Mouse (Mus musculus): ENCODE measurements around the gene Gm20388. TPM values are rescaled to one million over a fixed set of nuclear protein-coding genes. Genes with fewer than 3 reads are reported as not detected.

The Gm20388 gene
- polyA plus RNA-seq, 2 experiments, result 8.5 TPM; not detected in 1

DNA sequence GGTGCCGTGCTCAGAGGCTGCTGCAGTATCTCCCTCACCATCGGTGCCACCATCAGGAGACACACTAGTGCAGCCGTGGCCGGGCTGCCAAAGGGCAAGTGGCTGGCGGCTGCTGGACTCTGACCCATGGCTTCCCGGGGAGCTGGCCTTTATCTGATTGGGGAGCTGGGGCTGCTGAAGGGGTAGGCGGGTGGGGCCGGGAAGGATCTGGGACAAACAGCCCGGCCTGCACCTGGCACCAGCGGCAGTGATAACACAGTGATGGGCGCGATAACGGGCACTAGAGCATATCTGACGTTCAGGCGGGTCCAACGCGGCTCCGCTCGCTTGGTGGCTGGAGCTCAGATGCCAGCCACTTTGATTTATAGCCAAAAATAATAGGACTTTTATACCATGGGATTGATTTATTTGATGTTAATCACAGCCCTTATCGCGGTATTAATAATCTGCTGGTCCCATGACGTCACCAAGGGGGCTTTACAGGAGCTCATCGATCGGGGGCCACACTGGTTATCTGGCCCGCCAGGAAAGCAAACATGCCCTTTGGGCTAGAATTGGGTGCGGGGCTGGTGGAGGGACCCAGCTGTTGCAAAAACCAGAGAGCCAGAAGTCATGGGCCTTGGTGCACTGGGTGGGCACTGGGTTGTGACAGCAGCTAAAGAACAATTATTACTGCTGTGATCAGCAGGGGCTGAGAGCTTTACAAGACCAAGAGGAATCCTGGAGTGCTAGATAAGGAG lies 2396.2 kb downstream of the Gm20388 start:
- peak overlapping the region; percentile 95 for H3K27ac ChIP-seq
- H3K4me2 ChIP-seq (ENCODE audit: low read depth), result peak overlapping the region; percentile 51
- peak overlapping the region; percentile 61 for H3K9ac ChIP-seq (replicated peaks)
- DNase-seq (ENCODE audit: low read depth in 3 of 3, low spot score in 3 of 3) (no peak), ATAC-seq (ENCODE audit: insufficient read depth) (0 out of 2 replicates have a peak, but pooled peaks have one; percentile 1)
- peaks cover 96 to 97% of the 10 kb centered on the region in 2 experiments for H3K4me1 ChIP-seq (replicated peaks; ENCODE audit: control insufficient read depth in 2 of 2, insufficient read depth in 2 of 2, low read length in 1 of 2)
- H3K36me3 ChIP-seq (replicated peaks; ENCODE audit: control insufficient read depth, insufficient read depth, low read depth), result peaks cover 70% of the 10 kb centered on the region
- no peaks in the 10 kb centered on the region for H3K27me3 ChIP-seq (ENCODE audit: control insufficient read depth, insufficient read depth, low read length)
- no peaks in the 10 kb centered on the region for H3K9me3 ChIP-seq (ENCODE audit: control insufficient read depth, low read length)
- 25% methylated on average over 26 of the region's 26 CpGs for WGBS (ENCODE audit: insufficient replicate concordance)
- TF ChIP-seq CTCF (IDR thresholded peaks at IDR 0.05; ENCODE audit: low read depth) (no peak), EP300 (IDR thresholded peaks at IDR 0.05; ENCODE audit: low read depth) (peak; percentile 61; the same call in 1 of the 2 replicates)
- H3K4me3 ChIP-seq (ENCODE audit: insufficient read depth in 1 of 2, low read depth in 2 of 2, low read length in 2 of 2), result peak overlapping the region in 1 of 2 experiments; percentile 12; a peak in 1 of 4 replicates

DNA sequence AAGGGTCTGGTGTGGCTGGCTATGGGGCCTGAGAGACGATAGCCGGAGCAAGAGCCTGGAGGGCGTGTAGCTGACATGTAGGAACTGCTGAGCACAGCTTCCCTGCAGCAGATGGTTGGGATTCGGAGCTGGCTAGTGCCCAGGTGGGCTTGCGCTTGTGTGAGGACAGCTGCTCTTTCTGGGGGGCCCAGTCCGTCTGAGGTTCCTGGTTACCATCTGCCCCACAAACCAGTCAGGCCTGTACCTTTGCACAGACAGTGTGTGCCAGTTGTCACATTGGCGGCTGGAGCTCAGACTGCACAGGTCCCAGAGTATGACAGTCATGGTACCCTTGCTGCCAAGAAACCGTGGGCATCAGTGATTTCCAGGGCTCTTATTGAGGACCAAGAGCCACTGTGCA lies 2397.2 kb downstream of the Gm20388 start:
- DNase-seq (ENCODE audit: low read depth in 3 of 3, low spot score in 3 of 3), result no peak
- Histone ChIP-seq H3K4me3 (ENCODE audit: insufficient read depth in 1 of 2, low read depth in 2 of 2, low read length in 2 of 2) (no peak overlapping the region), H3K9me3 (ENCODE audit: control insufficient read depth, low read length) (no peaks in the 10 kb centered on the region), H3K9ac (replicated peaks) (peak overlapping the region; percentile 71; the same call in 1 of the 2 replicates), H3K4me1 (replicated peaks; ENCODE audit: control insufficient read depth in 2 of 2, insufficient read depth in 2 of 2, low read length in 1 of 2) (peaks cover 95 to 97% of the 10 kb centered on the region in 2 experiments), H3K4me2 (ENCODE audit: low read depth) (peak overlapping the region; percentile 72; the same call in 1 of the 2 replicates), H3K27ac (peak overlapping the region; percentile 95), H3K36me3 (replicated peaks; ENCODE audit: control insufficient read depth, insufficient read depth, low read depth) (peaks cover 72% of the 10 kb centered on the region), H3K27me3 (ENCODE audit: control insufficient read depth, insufficient read depth, low read length) (no peaks in the 10 kb centered on the region)
- 68% methylated on average over 8 of the region's 8 CpGs for WGBS (ENCODE audit: insufficient replicate concordance)
- no peak for TF ChIP-seq EP300 (IDR thresholded peaks at IDR 0.05; ENCODE audit: low read depth)
- no peak for TF ChIP-seq CTCF (IDR thresholded peaks at IDR 0.05; ENCODE audit: low read depth)
- no peak for ATAC-seq (ENCODE audit: insufficient read depth)

- Histone ChIP-seq H3K27ac (peak overlapping the region; percentile 96), H3K4me3 (ENCODE audit: insufficient read depth in 1 of 2, low read depth in 2 of 2, low read length in 2 of 2) (peak overlapping the region; percentile 26 to 34), H3K36me3 (replicated peaks; ENCODE audit: control insufficient read depth, insufficient read depth, low read depth) (peaks cover 83% of the 10 kb centered on the region), H3K4me2 (ENCODE audit: low read depth) (peak overlapping the region; percentile 72), H3K4me1 (replicated peaks; ENCODE audit: control insufficient read depth in 2 of 2, insufficient read depth in 2 of 2, low read length in 1 of 2) (peaks cover 95 to 97% of the 10 kb centered on the region in 2 experiments), H3K9me3 (ENCODE audit: control insufficient read depth, low read length) (no peaks in the 10 kb centered on the region), H3K9ac (replicated peaks) (peak overlapping the region; percentile 79), H3K27me3 (ENCODE audit: control insufficient read depth, insufficient read depth, low read length) (no peaks in the 10 kb centered on the region)
- peak; percentile 87 to 90 (median 90) for DNase-seq (ENCODE audit: low read depth in 3 of 3, low spot score in 3 of 3)
- peak; percentile 86 for ATAC-seq (ENCODE audit: insufficient read depth)
- TF ChIP-seq EP300 (IDR thresholded peaks at IDR 0.05; ENCODE audit: low read depth) (peak; percentile 100), CTCF (IDR thresholded peaks at IDR 0.05; ENCODE audit: low read depth) (0 out of 2 replicates have a peak, but pooled peaks have one; percentile 14)
- WGBS (ENCODE audit: insufficient replicate concordance), result 6% methylated on average over 12 of the region's 12 CpGs
Observed at GRCm38 (mm10) chr8:122309272-122309671, 2398.6 kb downstream of the Gm20388 start.

DNA sequence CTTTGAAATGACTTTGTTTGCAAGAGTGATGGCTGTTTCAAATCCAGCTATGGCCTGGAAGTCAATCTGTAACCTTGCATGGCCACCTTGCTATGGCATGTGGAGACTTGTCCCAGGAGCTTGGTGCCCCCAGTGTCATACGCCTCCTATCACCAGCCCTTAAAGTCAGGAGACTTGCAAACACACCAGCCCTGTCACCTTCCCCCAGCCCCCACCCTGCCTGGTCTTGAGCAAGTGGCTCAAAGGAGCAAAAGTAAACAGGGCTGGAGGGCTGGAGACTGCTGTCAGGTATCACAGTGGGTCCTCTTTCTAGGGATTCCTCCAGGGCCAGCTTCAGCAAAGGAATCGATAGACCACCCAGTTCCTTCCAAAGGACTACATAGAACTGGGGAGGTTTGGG lies 2400.5 kb downstream of the Gm20388 start:
- ATAC-seq (ENCODE audit: insufficient read depth) (no peak), DNase-seq (ENCODE audit: low read depth in 3 of 3, low spot score in 3 of 3) (no peak)
- Histone ChIP-seq H3K4me3 (ENCODE audit: insufficient read depth in 1 of 2, low read depth in 2 of 2, low read length in 2 of 2) (no peak overlapping the region), H3K36me3 (replicated peaks; ENCODE audit: control insufficient read depth, insufficient read depth, low read depth) (peaks cover 91% of the 10 kb centered on the region), H3K9ac (replicated peaks) (peak overlapping the region; percentile 79), H3K9me3 (ENCODE audit: control insufficient read depth, low read length) (no peaks in the 10 kb centered on the region), H3K4me2 (ENCODE audit: low read depth) (peak overlapping the region; percentile 72), H3K27me3 (ENCODE audit: control insufficient read depth, insufficient read depth, low read length) (no peaks in the 10 kb centered on the region), H3K27ac (peak overlapping the region; percentile 96), H3K4me1 (replicated peaks; ENCODE audit: control insufficient read depth in 2 of 2, insufficient read depth in 2 of 2, low read length in 1 of 2) (peaks cover 96 to 98% of the 10 kb centered on the region in 2 experiments)
- WGBS (ENCODE audit: insufficient replicate concordance), result 59% methylated on average over 2 of the region's 2 CpGs
- TF ChIP-seq EP300 (IDR thresholded peaks at IDR 0.05; ENCODE audit: low read depth), result no peak
- no peak for TF ChIP-seq CTCF (IDR thresholded peaks at IDR 0.05; ENCODE audit: low read depth)

GRCm38 (mm10) chr8:122312553-122312952 lies 2401.9 kb downstream of the Gm20388 start:
- DNase-seq (ENCODE audit: low read depth in 3 of 3, low spot score in 3 of 3), result no peak
- H3K9ac ChIP-seq (replicated peaks), result peak overlapping the region; percentile 79
- no peaks in the 10 kb centered on the region for H3K27me3 ChIP-seq (ENCODE audit: control insufficient read depth, insufficient read depth, low read length)
- H3K27ac ChIP-seq, result peak overlapping the region; percentile 96
- H3K4me3 ChIP-seq (ENCODE audit: insufficient read depth in 1 of 2, low read depth in 2 of 2, low read length in 2 of 2), result no peak overlapping the region
- TF ChIP-seq EP300 (IDR thresholded peaks at IDR 0.05; ENCODE audit: low read depth) (no peak), CTCF (IDR thresholded peaks at IDR 0.05; ENCODE audit: low read depth) (no peak)
- 39% methylated on average over 2 of the region's 2 CpGs for WGBS (ENCODE audit: insufficient replicate concordance)
- peaks cover 91% of the 10 kb centered on the region for H3K36me3 ChIP-seq (replicated peaks; ENCODE audit: control insufficient read depth, insufficient read depth, low read depth)
- no peaks in the 10 kb centered on the region for H3K9me3 ChIP-seq (ENCODE audit: control insufficient read depth, low read length)
- peaks cover 96 to 98% of the 10 kb centered on the region in 2 experiments for H3K4me1 ChIP-seq (replicated peaks; ENCODE audit: control insufficient read depth in 2 of 2, insufficient read depth in 2 of 2, low read length in 1 of 2)
- no peak for ATAC-seq (ENCODE audit: insufficient read depth)
- peak overlapping the region; percentile 40 for H3K4me2 ChIP-seq (ENCODE audit: low read depth)

Measured in liver, embryonic 14.5 days (tissue).